Mouse (Mus musculus): ENCODE data around the gene Amacr. TPM values are rescaled to one million over a fixed set of nuclear protein-coding genes. Genes with fewer than 3 reads are reported as not detected.
A peak's percentile ranks its signal among the peaks of the same experiment; 100 is the strongest.

Amacr gene
- polyA plus RNA-seq, 2 experiments = 25.3 to 25.7 TPM

DNA sequence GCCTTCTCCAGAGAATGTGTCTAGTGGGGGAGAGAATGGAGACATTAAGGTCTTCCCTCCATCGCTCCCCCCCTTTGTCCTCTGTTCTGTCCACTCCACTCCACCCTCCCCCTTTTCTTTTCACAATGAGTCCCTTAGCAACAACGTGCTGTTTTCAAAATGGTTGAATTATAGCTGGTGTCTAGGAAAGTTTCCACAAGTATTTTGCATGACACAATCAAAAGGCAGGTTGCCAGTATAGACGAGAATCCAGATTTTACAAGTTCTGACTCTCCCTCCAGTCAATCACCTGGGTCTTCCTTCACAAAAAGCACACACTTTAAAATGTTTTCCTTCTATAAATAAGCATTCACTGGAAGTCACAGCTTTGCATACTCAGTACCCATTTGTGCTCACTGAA is 24.9 kb upstream of the Amacr start:
- no peaks in the 10 kb centered on the region for H3K9me3 ChIP-seq (ENCODE audit: control insufficient read depth, low read length)
- peaks cover 12% of the 10 kb centered on the region; the same call in 1 of the 2 replicates for H3K4me1 ChIP-seq (ENCODE audit: control insufficient read depth, insufficient read depth, low read length)
- 50% methylated on average over 3 of the region's 3 CpGs for WGBS
- no peak overlapping the region for H3K4me2 ChIP-seq (replicated peaks; ENCODE audit: low read depth, low read length, severe bottlenecking)
- no peak for TF ChIP-seq POLR2A (IDR thresholded peaks at IDR 0.05; ENCODE audit: borderline replicate concordance, extremely low read depth, insufficient read depth, insufficient read length)
- DNase-seq (ENCODE audit: low spot score) (peak; percentile 67), ATAC-seq (ENCODE audit: low FRiP score, low read depth) (no peak)
- no peaks in the 10 kb centered on the region for H3K27me3 ChIP-seq (ENCODE audit: control insufficient read depth, insufficient read depth, low read length)
- H3K9ac ChIP-seq (ENCODE audit: low read depth, low read length, severe bottlenecking) = no peak overlapping the region
- no peak overlapping the region for H3K4me3 ChIP-seq (replicated peaks; ENCODE audit: low read length)
- H3K27ac ChIP-seq (replicated peaks; ENCODE audit: low read depth, low read length) = no peak overlapping the region
- H3K36me3 ChIP-seq (ENCODE audit: control insufficient read depth, insufficient read depth, low read length) = no peaks in the 10 kb centered on the region

DNA sequence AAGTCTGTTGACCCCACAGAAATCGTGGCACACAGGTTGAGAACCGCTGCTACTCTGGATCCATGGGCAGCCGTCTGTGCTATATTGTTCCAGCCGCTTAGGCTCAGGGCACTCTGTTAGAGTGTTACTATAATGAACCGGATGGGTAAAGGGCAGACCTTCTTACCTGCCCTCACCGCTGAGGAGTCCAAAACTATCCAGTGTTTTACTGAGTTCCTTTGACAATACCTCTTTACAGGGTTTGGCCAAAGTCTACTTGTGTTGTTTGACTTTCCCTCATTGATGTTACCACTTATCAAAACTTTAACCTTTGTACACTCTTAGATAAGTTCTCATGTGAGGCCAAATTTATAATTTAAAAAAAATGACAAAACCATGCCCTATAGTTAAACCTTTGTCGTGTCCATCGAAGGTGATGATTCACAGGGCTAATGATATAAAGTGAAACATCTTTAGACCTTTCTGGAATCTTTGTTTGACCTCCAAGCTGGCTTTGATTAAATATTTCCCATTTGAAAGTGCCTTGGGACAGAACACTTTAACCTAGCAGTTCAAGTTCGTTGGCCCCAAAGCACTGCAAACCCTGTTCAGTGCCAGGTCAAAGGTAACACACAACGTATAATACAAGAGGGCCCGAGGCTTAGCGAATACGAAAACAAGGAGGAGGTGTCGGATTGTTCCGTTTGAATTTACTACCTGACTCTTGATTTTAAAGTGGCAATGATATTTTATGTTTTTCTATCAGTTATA is 22.1 kb upstream of the Amacr start:
- no peak for DNase-seq (ENCODE audit: low spot score)
- WGBS = 86% methylated on average over 15 of the region's 15 CpGs
- no peak for ATAC-seq (ENCODE audit: low FRiP score, low read depth)
- Histone ChIP-seq H3K9ac (ENCODE audit: low read depth, low read length, severe bottlenecking) (no peak overlapping the region), H3K9me3 (ENCODE audit: control insufficient read depth, low read length) (no peaks in the 10 kb centered on the region), H3K4me3 (replicated peaks; ENCODE audit: low read length) (no peak overlapping the region), H3K36me3 (ENCODE audit: control insufficient read depth, insufficient read depth, low read length) (no peaks in the 10 kb centered on the region), H3K4me1 (ENCODE audit: control insufficient read depth, insufficient read depth, low read length) (no peaks in the 10 kb centered on the region), H3K27me3 (ENCODE audit: control insufficient read depth, insufficient read depth, low read length) (no peaks in the 10 kb centered on the region), H3K27ac (replicated peaks; ENCODE audit: low read depth, low read length) (no peak overlapping the region), H3K4me2 (replicated peaks; ENCODE audit: low read depth, low read length, severe bottlenecking) (no peak overlapping the region)
- no peak for TF ChIP-seq POLR2A (IDR thresholded peaks at IDR 0.05; ENCODE audit: borderline replicate concordance, extremely low read depth, insufficient read depth, insufficient read length)

DNA sequence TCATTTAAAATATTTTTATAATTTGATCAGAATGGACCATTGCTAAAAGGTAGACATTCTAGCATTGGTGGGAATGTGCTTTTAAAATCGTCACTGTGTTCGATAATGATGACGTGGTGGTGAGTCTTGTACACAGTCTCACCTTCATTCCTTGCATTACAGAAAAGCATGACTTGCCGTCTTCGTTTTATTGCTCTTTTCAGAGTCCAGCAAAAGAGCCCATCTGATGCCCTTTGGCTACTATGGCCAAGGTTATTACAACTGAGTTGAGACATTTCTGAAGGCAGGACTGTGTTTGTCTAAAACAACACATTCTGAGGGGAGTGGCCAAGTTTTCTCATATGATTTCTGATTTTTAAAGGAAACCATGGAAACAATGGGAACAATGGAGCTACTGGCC is 21.3 kb upstream of the Amacr start:
- no peak for TF ChIP-seq POLR2A (IDR thresholded peaks at IDR 0.05; ENCODE audit: borderline replicate concordance, extremely low read depth, insufficient read depth, insufficient read length)

DNA sequence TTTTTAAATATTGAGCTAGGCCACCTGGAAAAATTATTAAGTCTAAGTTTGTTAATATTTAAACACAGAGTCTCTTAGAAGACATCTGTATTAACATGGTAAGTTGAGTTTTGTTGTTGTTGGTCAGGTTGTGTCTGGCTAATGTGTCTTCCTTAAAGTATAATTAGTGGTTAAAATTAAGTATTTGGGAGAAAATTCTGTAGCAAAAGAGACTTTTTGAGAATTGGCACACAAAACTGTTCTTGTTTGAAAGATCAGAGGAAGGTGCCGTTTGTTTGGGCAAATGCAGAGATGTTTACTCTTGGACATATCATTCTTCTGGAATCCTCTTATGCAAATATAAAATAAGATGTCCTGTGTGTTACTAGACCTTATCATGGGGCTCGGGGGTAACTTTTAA is 19.0 kb upstream of the Amacr start:
- Histone ChIP-seq H3K9ac (ENCODE audit: low read depth, low read length, severe bottlenecking) (no peak overlapping the region), H3K4me3 (replicated peaks; ENCODE audit: low read length) (no peak overlapping the region), H3K9me3 (ENCODE audit: control insufficient read depth, low read length) (no peaks in the 10 kb centered on the region), H3K4me1 (ENCODE audit: control insufficient read depth, insufficient read depth, low read length) (no peaks in the 10 kb centered on the region), H3K4me2 (replicated peaks; ENCODE audit: low read depth, low read length, severe bottlenecking) (no peak overlapping the region), H3K27me3 (ENCODE audit: control insufficient read depth, insufficient read depth, low read length) (no peaks in the 10 kb centered on the region), H3K36me3 (ENCODE audit: control insufficient read depth, insufficient read depth, low read length) (no peaks in the 10 kb centered on the region), H3K27ac (replicated peaks; ENCODE audit: low read depth, low read length) (no peak overlapping the region)
- no peak for DNase-seq (ENCODE audit: low spot score)
- no peak for TF ChIP-seq POLR2A (IDR thresholded peaks at IDR 0.05; ENCODE audit: borderline replicate concordance, extremely low read depth, insufficient read depth, insufficient read length)
- ATAC-seq (ENCODE audit: low FRiP score, low read depth) = no peak
- WGBS = 88% methylated on average over 2 of the region's 2 CpGs

More for the DNA sequence above, 21.3 kb upstream of the Amacr start:
- 87% methylated on average over 5 of the region's 5 CpGs for WGBS
- Histone ChIP-seq H3K4me2 (replicated peaks; ENCODE audit: low read depth, low read length, severe bottlenecking) (no peak overlapping the region), H3K9ac (ENCODE audit: low read depth, low read length, severe bottlenecking) (no peak overlapping the region), H3K27ac (replicated peaks; ENCODE audit: low read depth, low read length) (no peak overlapping the region), H3K4me3 (replicated peaks; ENCODE audit: low read length) (no peak overlapping the region), H3K27me3 (ENCODE audit: control insufficient read depth, insufficient read depth, low read length) (no peaks in the 10 kb centered on the region), H3K4me1 (ENCODE audit: control insufficient read depth, insufficient read depth, low read length) (no peaks in the 10 kb centered on the region), H3K9me3 (ENCODE audit: control insufficient read depth, low read length) (no peaks in the 10 kb centered on the region), H3K36me3 (ENCODE audit: control insufficient read depth, insufficient read depth, low read length) (no peaks in the 10 kb centered on the region)
- DNase-seq (ENCODE audit: low spot score) = no peak
- ATAC-seq (ENCODE audit: low FRiP score, low read depth) = no peak

DNA sequence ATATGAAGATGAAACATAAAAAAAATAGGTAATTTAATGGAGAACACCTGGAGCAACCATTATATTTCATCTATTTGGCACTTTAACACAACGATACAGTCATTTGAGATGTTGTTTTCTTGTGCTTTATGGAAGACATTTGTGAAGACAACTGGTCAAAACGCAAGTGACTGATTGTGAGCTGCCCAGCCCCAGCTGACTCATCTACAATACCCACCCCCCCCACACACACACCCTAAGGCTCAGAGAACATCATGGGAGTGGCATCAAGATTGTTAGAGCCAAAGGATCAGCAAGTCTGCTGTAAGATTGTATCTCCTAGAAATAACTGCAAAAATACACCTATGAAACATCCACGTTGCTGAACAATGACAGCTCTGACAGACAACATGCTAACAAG is 12.1 kb upstream of the Amacr start:
- no peak for ATAC-seq (ENCODE audit: low FRiP score, low read depth)

More for the DNA sequence above, 12.1 kb upstream of the Amacr start:
- no peak overlapping the region for H3K4me2 ChIP-seq (replicated peaks; ENCODE audit: low read depth, low read length, severe bottlenecking)
- H3K4me1 ChIP-seq (ENCODE audit: control insufficient read depth, insufficient read depth, low read length) = no peaks in the 10 kb centered on the region
- H3K27me3 ChIP-seq (ENCODE audit: control insufficient read depth, insufficient read depth, low read length) = no peaks in the 10 kb centered on the region
- no peak for TF ChIP-seq POLR2A (IDR thresholded peaks at IDR 0.05; ENCODE audit: borderline replicate concordance, extremely low read depth, insufficient read depth, insufficient read length)
- H3K4me3 ChIP-seq (replicated peaks; ENCODE audit: low read length) = no peak overlapping the region
- 65% methylated on average over 3 of the region's 3 CpGs for WGBS
- no peak overlapping the region for H3K9ac ChIP-seq (ENCODE audit: low read depth, low read length, severe bottlenecking)
- no peaks in the 10 kb centered on the region for H3K9me3 ChIP-seq (ENCODE audit: control insufficient read depth, low read length)
- DNase-seq (ENCODE audit: low spot score) = no peak
- H3K27ac ChIP-seq (replicated peaks; ENCODE audit: low read depth, low read length) = no peak overlapping the region
- no peaks in the 10 kb centered on the region for H3K36me3 ChIP-seq (ENCODE audit: control insufficient read depth, insufficient read depth, low read length)
